Mouse (Mus musculus): ENCODE measurements around the gene Lingo2. TPM values are rescaled to one million over a fixed set of nuclear protein-coding genes. Genes with fewer than 3 reads are reported as not detected.
A peak's percentile ranks its signal among the peaks of the same experiment; 100 is the strongest.

Lingo2 gene
- total and polyA plus RNA-seq, 2 experiments: not detected

GRCm38 (mm10) chr4:36052791-36053376 is 898.7 kb downstream of the Lingo2 start:
- Histone ChIP-seq H3K36me3 (ENCODE audit: control insufficient read depth, insufficient read depth, low read length) (no peaks in the 10 kb centered on the region), H3K4me1 (ENCODE audit: control insufficient read depth, insufficient read depth, low read length) (no peaks in the 10 kb centered on the region), H3K9ac (ENCODE audit: low read depth, low read length) (no peak overlapping the region), H3K4me3 (ENCODE audit: insufficient read depth, low read depth, low read length) (no peak overlapping the region), H3K27ac (replicated peaks; ENCODE audit: insufficient read depth, low read depth, low read length) (no peak overlapping the region), H3K79me2 (ENCODE audit: control insufficient read depth, insufficient read depth, low read length) (no peaks in the 10 kb centered on the region), H3K27me3 (ENCODE audit: control insufficient read depth, insufficient read depth, low read length) (no peaks in the 10 kb centered on the region)
- no peak for TF ChIP-seq CTCF (IDR thresholded peaks at IDR 0.05; ENCODE audit: low read depth, low read length)
- no peak for TF ChIP-seq POLR2A (IDR thresholded peaks at IDR 0.05; ENCODE audit: extremely low read depth, insufficient read depth, low read length)
- no peak for DNase-seq (ENCODE audit: extremely low read depth, low read depth, low spot score)
- 79% methylated on average over 6 of the region's 6 CpGs for WGBS

- 76% methylated on average over 3 of the region's 3 CpGs for WGBS
- no peak for TF ChIP-seq CTCF (IDR thresholded peaks at IDR 0.05; ENCODE audit: low read depth, low read length)
- no peak for TF ChIP-seq POLR2A (IDR thresholded peaks at IDR 0.05; ENCODE audit: extremely low read depth, insufficient read depth, low read length)
- Histone ChIP-seq H3K4me1 (ENCODE audit: control insufficient read depth, insufficient read depth, low read length) (no peaks in the 10 kb centered on the region), H3K79me2 (ENCODE audit: control insufficient read depth, insufficient read depth, low read length) (no peaks in the 10 kb centered on the region), H3K4me3 (ENCODE audit: insufficient read depth, low read depth, low read length) (no peak overlapping the region), H3K27ac (replicated peaks; ENCODE audit: insufficient read depth, low read depth, low read length) (no peak overlapping the region), H3K27me3 (ENCODE audit: control insufficient read depth, insufficient read depth, low read length) (no peaks in the 10 kb centered on the region), H3K36me3 (ENCODE audit: control insufficient read depth, insufficient read depth, low read length) (no peaks in the 10 kb centered on the region), H3K9ac (ENCODE audit: low read depth, low read length) (no peak overlapping the region)
- DNase-seq (ENCODE audit: extremely low read depth, low read depth, low spot score): no peak
These were observed 911.2 kb downstream of the Lingo2 start for GRCm38 (mm10) chr4:36040361-36040760.

- TF ChIP-seq POLR2A (IDR thresholded peaks at IDR 0.05; ENCODE audit: extremely low read depth, insufficient read depth, low read length): no peak
- no peak for TF ChIP-seq CTCF (IDR thresholded peaks at IDR 0.05; ENCODE audit: low read depth, low read length)
These were observed 912.8 kb downstream of the Lingo2 start for GRCm38 (mm10) chr4:36038742-36039141.

GRCm38 (mm10) chr4:36032039-36032438 is 919.5 kb downstream of the Lingo2 start:
- no peak overlapping the region for H3K27ac ChIP-seq (replicated peaks; ENCODE audit: insufficient read depth, low read depth, low read length)
- TF ChIP-seq CTCF (IDR thresholded peaks at IDR 0.05; ENCODE audit: low read depth, low read length): no peak
- TF ChIP-seq POLR2A (IDR thresholded peaks at IDR 0.05; ENCODE audit: extremely low read depth, insufficient read depth, low read length): no peak
- DNase-seq (ENCODE audit: extremely low read depth, low read depth, low spot score): no peak
- no peaks in the 10 kb centered on the region for H3K79me2 ChIP-seq (ENCODE audit: control insufficient read depth, insufficient read depth, low read length)
- no peaks in the 10 kb centered on the region for H3K36me3 ChIP-seq (ENCODE audit: control insufficient read depth, insufficient read depth, low read length)
- WGBS: 84% methylated on average over 5 of the region's 5 CpGs
- no peak overlapping the region for H3K9ac ChIP-seq (ENCODE audit: low read depth, low read length)
- no peak overlapping the region for H3K4me3 ChIP-seq (ENCODE audit: insufficient read depth, low read depth, low read length)
- H3K4me1 ChIP-seq (ENCODE audit: control insufficient read depth, insufficient read depth, low read length): no peaks in the 10 kb centered on the region
- no peaks in the 10 kb centered on the region for H3K27me3 ChIP-seq (ENCODE audit: control insufficient read depth, insufficient read depth, low read length)

More at GRCm38 (mm10) chr4:36038742-36039141, 912.8 kb downstream of the Lingo2 start:
- 71% methylated on average over 2 of the region's 2 CpGs for WGBS
- Histone ChIP-seq H3K4me1 (ENCODE audit: control insufficient read depth, insufficient read depth, low read length) (no peaks in the 10 kb centered on the region), H3K36me3 (ENCODE audit: control insufficient read depth, insufficient read depth, low read length) (no peaks in the 10 kb centered on the region), H3K79me2 (ENCODE audit: control insufficient read depth, insufficient read depth, low read length) (no peaks in the 10 kb centered on the region), H3K4me3 (ENCODE audit: insufficient read depth, low read depth, low read length) (no peak overlapping the region), H3K27ac (replicated peaks; ENCODE audit: insufficient read depth, low read depth, low read length) (no peak overlapping the region), H3K27me3 (ENCODE audit: control insufficient read depth, insufficient read depth, low read length) (no peaks in the 10 kb centered on the region), H3K9ac (ENCODE audit: low read depth, low read length) (no peak overlapping the region)
- peak; percentile 46 for DNase-seq (ENCODE audit: extremely low read depth, low read depth, low spot score)

GRCm38 (mm10) chr4:36014181-36014580 is 937.4 kb downstream of the Lingo2 start:
- WGBS: 20% methylated on average over 4 of the region's 4 CpGs
- Histone ChIP-seq H3K27me3 (ENCODE audit: control insufficient read depth, insufficient read depth, low read length) (no peaks in the 10 kb centered on the region), H3K9ac (ENCODE audit: low read depth, low read length) (no peak overlapping the region), H3K27ac (replicated peaks; ENCODE audit: insufficient read depth, low read depth, low read length) (no peak overlapping the region), H3K36me3 (ENCODE audit: control insufficient read depth, insufficient read depth, low read length) (no peaks in the 10 kb centered on the region), H3K4me3 (ENCODE audit: insufficient read depth, low read depth, low read length) (no peak overlapping the region), H3K79me2 (ENCODE audit: control insufficient read depth, insufficient read depth, low read length) (no peaks in the 10 kb centered on the region), H3K4me1 (ENCODE audit: control insufficient read depth, insufficient read depth, low read length) (peaks cover 2% of the 10 kb centered on the region)
- peak; percentile 82 for DNase-seq (ENCODE audit: extremely low read depth, low read depth, low spot score)
- no peak for TF ChIP-seq POLR2A (IDR thresholded peaks at IDR 0.05; ENCODE audit: extremely low read depth, insufficient read depth, low read length)
- TF ChIP-seq CTCF (IDR thresholded peaks at IDR 0.05; ENCODE audit: low read depth, low read length): no peak

- no peaks in the 10 kb centered on the region for H3K36me3 ChIP-seq (ENCODE audit: control insufficient read depth, insufficient read depth, low read length)
- no peaks in the 10 kb centered on the region for H3K79me2 ChIP-seq (ENCODE audit: control insufficient read depth, insufficient read depth, low read length)
- 72% methylated on average over 2 of the region's 2 CpGs for WGBS
- TF ChIP-seq CTCF (IDR thresholded peaks at IDR 0.05; ENCODE audit: low read depth, low read length) (no peak), POLR2A (IDR thresholded peaks at IDR 0.05; ENCODE audit: extremely low read depth, insufficient read depth, low read length) (no peak)
- no peak overlapping the region for H3K4me3 ChIP-seq (ENCODE audit: insufficient read depth, low read depth, low read length)
- H3K4me1 ChIP-seq (ENCODE audit: control insufficient read depth, insufficient read depth, low read length): no peaks in the 10 kb centered on the region
- no peak overlapping the region for H3K27ac ChIP-seq (replicated peaks; ENCODE audit: insufficient read depth, low read depth, low read length)
- no peak overlapping the region for H3K9ac ChIP-seq (ENCODE audit: low read depth, low read length)
- H3K27me3 ChIP-seq (ENCODE audit: control insufficient read depth, insufficient read depth, low read length): no peaks in the 10 kb centered on the region
- DNase-seq (ENCODE audit: extremely low read depth, low read depth, low spot score): no peak
These were observed 959.4 kb downstream of the Lingo2 start for GRCm38 (mm10) chr4:35992005-35992763.

All from liver, adult 2 months (tissue).